Mouse (Mus musculus) splenic B cell, adult 2 months (primary cell): ENCODE data around the gene Phka1.
A peak's percentile ranks its signal among the peaks of the same experiment; 100 is the strongest.

ENCODE experiments used
- DNase-seq: peaks from one replicate; pipeline ENCODE4 v3.0.0-alpha.2; 2011; ENCODE audit warnings: low read depth, low spot score
- H3K27me3 ChIP-seq: 2 replicates; pipeline ENCODE4 v1.6.1; 2012; ENCODE audit warnings: mild to moderate bottlenecking, low read length, moderate library complexity, mixed read lengths; ENCODE audit not compliant: control insufficient read depth, poor library complexity, insufficient read depth, severe bottlenecking
- H3K36me3 ChIP-seq: 2 replicates; pipeline ENCODE4 v1.6.1; 2012; ENCODE audit warnings: mild to moderate bottlenecking, low read length, moderate library complexity, mixed read lengths; ENCODE audit not compliant: control insufficient read depth, poor library complexity, insufficient read depth, severe bottlenecking

Gene Phka1

GRCm38 (mm10) chrX:102504179-102504578, 139.9 kb downstream of the Phka1 start:
- no peak for DNase-seq
- H3K36me3 ChIP-seq = no peaks in the 10 kb centered on the region

GRCm38 (mm10) chrX:102493992-102494730, 149.9 kb downstream of the Phka1 start:
- Histone ChIP-seq H3K27me3 (no peaks in the 10 kb centered on the region), H3K36me3 (no peaks in the 10 kb centered on the region)
- DNase-seq = peak; percentile 49

More at GRCm38 (mm10) chrX:102504179-102504578, 139.9 kb downstream of the Phka1 start:
- no peaks in the 10 kb centered on the region for H3K27me3 ChIP-seq

GRCm38 (mm10) chrX:102485575-102485974, 158.5 kb downstream of the Phka1 start:
- no peak for DNase-seq
- Histone ChIP-seq H3K27me3 (no peaks in the 10 kb centered on the region), H3K36me3 (no peaks in the 10 kb centered on the region)

GRCm38 (mm10) chrX:102479665-102480064, 164.4 kb downstream of the Phka1 start:
- DNase-seq = no peak
- Histone ChIP-seq H3K36me3 (no peaks in the 10 kb centered on the region), H3K27me3 (no peaks in the 10 kb centered on the region)

GRCm38 (mm10) chrX:102478965-102479364, 165.1 kb downstream of the Phka1 start:
- no peaks in the 10 kb centered on the region for H3K36me3 ChIP-seq
- H3K27me3 ChIP-seq = no peaks in the 10 kb centered on the region
- peak; percentile 66 for DNase-seq

- no peak for DNase-seq
- H3K27me3 ChIP-seq = no peaks in the 10 kb centered on the region
- H3K36me3 ChIP-seq = no peaks in the 10 kb centered on the region
Measured at GRCm38 (mm10) chrX:102478481-102478880, 165.6 kb downstream of the Phka1 start.

GRCm38 (mm10) chrX:102476784-102477183, 167.3 kb downstream of the Phka1 start:
- H3K27me3 ChIP-seq = no peaks in the 10 kb centered on the region
- DNase-seq = peak; percentile 68
- H3K36me3 ChIP-seq = no peaks in the 10 kb centered on the region

- no peak for DNase-seq
- no peaks in the 10 kb centered on the region for H3K36me3 ChIP-seq
Measured at GRCm38 (mm10) chrX:102475555-102475954, 168.5 kb downstream of the Phka1 start.

More at GRCm38 (mm10) chrX:102475555-102475954, 168.5 kb downstream of the Phka1 start:
- H3K27me3 ChIP-seq = no peaks in the 10 kb centered on the region
